Mouse (Mus musculus) hindlimb bud, embryonic 11.5 days (tissue): ENCODE measurements at regions not wholly inside any gene's neighbourhood (a gene's known extent, or its start where the extent isn't known, plus 50 kb on each side); places are given as distances from the start of the nearest gene placed in this dataset.

ENCODE experiments used
- DNase-seq: peaks from one replicate; pipeline ENCODE4 v3.0.0-alpha.2; 2012; ENCODE audit warnings: low read depth, low spot score; ENCODE audit errors: extremely low spot score

DNA sequence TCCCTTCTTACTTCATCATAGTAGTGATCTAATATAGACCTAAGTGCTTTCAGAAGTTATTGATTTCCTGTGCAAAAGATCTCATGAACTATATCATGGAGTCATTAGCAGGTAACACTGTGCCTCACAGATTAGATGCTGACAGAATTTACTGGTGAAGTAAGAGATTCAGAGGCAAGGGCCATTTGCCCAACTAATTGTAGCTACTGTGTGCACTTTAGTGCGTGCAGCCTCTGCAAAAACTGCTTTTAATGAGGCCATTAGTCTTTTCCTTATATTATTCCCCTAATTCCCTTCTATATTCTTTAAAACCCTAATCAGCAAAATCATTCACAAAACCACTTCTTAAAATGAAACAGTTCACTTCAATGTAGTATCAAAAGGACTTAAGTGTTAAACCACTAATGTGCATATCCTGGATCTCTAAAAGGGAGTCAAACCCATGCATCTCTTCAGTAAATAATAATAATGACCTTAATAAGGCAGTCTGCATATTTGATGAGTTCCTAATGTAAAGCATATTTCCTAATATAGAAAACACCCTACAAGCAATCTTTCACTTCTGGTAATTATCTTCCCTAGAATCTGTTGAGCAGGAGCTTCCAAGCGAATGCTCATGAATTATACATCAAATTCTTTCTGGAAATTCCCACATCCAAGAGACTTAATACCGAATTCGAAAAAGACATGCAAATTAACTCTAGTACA lies 1847.4 kb downstream of the Efna5 start:
- DNase-seq: peak; percentile 28

DNA sequence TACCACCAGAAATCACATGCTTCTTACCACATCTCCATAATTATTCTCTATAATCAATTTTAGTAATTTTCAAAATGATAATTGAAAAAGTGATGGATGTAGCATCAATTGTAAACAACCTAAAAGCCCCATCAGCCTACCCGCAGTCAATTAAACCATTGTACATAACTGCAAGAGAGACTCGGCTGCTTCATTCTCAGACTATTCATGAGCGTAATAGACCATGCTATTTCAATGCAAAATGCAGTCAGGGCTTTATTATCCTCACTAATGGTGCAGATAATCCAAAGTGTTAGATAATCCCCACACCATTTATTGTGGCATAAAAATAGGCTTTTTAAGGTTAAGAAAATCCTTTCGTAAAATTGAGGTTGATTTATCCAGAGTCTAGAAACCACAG lies 1862.5 kb downstream of the Efna5 start:
- no peak for DNase-seq
